Mouse (Mus musculus) thymus, adult 2 months (tissue): ENCODE measurements around the gene Grin2b.

Experiments used
- CTCF ChIP-seq: fragments of 200-500 bp; IDR thresholded peaks from 2 replicates; pipeline ENCODE4 v1.5.1; 2012; ENCODE audit warnings: mild to moderate bottlenecking, control low read depth, low read length, moderate library complexity, borderline replicate concordance; ENCODE audit not compliant: control insufficient read depth, poor library complexity, insufficient read depth; ENCODE audit errors: extremely low read depth
- POLR2A ChIP-seq: fragments of 200-500 bp; IDR thresholded peaks from 2 replicates; pipeline ENCODE4 v1.6.1; 2012; ENCODE audit warnings: mild to moderate bottlenecking, low read length, control low read depth, moderate library complexity; ENCODE audit not compliant: control insufficient read depth, poor library complexity, insufficient read depth; ENCODE audit errors: extremely low read depth

DNA sequence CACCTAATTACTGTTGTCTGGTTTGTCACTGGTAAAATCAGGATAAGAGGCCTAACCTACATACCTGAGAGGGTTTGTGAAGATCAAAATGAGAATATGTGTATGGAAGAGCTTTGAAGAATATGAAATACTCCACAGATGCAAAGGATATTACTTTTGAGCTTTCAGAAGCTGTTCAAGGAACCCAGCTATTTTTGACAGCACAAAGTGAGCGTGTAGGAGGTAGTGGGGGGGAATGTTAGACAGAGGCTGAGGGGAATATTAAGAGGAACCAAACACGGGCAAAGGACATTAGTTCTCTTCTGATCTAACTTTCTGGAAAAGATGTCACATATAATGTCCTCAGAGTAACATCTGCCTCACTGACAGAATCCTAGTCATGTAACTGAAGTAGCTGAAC is 125.2 kb downstream of the Grin2b start:
- TF ChIP-seq CTCF (no peak), POLR2A (no peak)
